Mouse (Mus musculus) liver, adult 2 months (tissue): ENCODE results near the gene Preb. TPM values are rescaled to one million over a fixed set of nuclear protein-coding genes. Genes with fewer than 3 reads are reported as not detected.

Experiments
- DNase-seq: peaks from one replicate; pipeline ENCODE4 v3.0.0-alpha.2; 2011; ENCODE audit warnings: low read depth, low spot score; ENCODE audit errors: extremely low read depth
- H3K27ac ChIP-seq: fragments of 200-500 bp; replicated peaks from 2 replicates; pipeline ENCODE4 v1.5.1; 2012; ENCODE audit warnings: low read depth, mild to moderate bottlenecking, control low read depth, inconsistent platforms, low read length; ENCODE audit not compliant: insufficient read depth
- H3K27me3 ChIP-seq: fragments of 200-500 bp; 2 replicates; pipeline ENCODE4 v1.6.1; 2012; ENCODE audit warnings: mild to moderate bottlenecking, moderate library complexity, low read length, inconsistent platforms; ENCODE audit not compliant: control insufficient read depth, insufficient read depth
- H3K36me3 ChIP-seq: fragments of 200-500 bp; 2 replicates; pipeline ENCODE4 v1.6.1; 2012; ENCODE audit warnings: low read length, inconsistent platforms; ENCODE audit not compliant: control insufficient read depth, insufficient read depth
- H3K4me1 ChIP-seq: fragments of 200-500 bp; 2 replicates; pipeline ENCODE4 v1.6.1; 2011; ENCODE audit warnings: low read length; ENCODE audit not compliant: control insufficient read depth, insufficient read depth
- H3K4me3 ChIP-seq: fragments of 200-500 bp; 2 replicates; pipeline ENCODE4 v1.5.1; 2011; ENCODE audit warnings: low read depth, mild to moderate bottlenecking, control low read depth, low read length, moderate library complexity; ENCODE audit not compliant: insufficient read depth
- H3K79me2 ChIP-seq: fragments of 200-500 bp; 2 replicates; pipeline ENCODE4 v1.6.1; 2012; ENCODE audit warnings: inconsistent platforms, mild to moderate bottlenecking, low read length, moderate library complexity; ENCODE audit not compliant: control insufficient read depth, insufficient read depth
- H3K9ac ChIP-seq: fragments of 200-500 bp; 2 replicates; pipeline ENCODE4 v1.6.1; 2012; ENCODE audit warnings: low read depth, mild to moderate bottlenecking, control low read depth, inconsistent platforms, low read length
- CTCF ChIP-seq: fragments of 200-500 bp; IDR thresholded peaks from 2 replicates; pipeline ENCODE4 v1.5.1; 2011; ENCODE audit warnings: low read depth, low read length, control low read depth
- POLR2A ChIP-seq: fragments of 200-500 bp; IDR thresholded peaks from 2 replicates; pipeline ENCODE4 v1.6.1; 2011; ENCODE audit warnings: low read length, control low read depth; ENCODE audit not compliant: insufficient read depth; ENCODE audit errors: extremely low read depth
- WGBS: fragments of 180-500 bp; shearing (Covaris S2); methylation state at CpG from one replicate; pipeline ENCODE4 v1.1.7; 2018; 5-methylcytosine and 5-hydroxymethylcytosine counted together
- polyA plus RNA-seq: library from polyadenylated mRNA; depleted of rRNA; stranded (reverse); fragments of >200 nt; gene quantifications from 2 replicates; pipeline ENCODE4 v1.2.3, GENCODE M21; 2012
- total RNA-seq: library from RNA; depleted of rRNA; stranded (reverse); fragments of >200 nt; gene quantifications from 2 replicates; pipeline ENCODE4 v1.2.3, GENCODE M21; 2014

The Preb gene
- total and polyA plus RNA-seq, 2 experiments: 62.0 to 433 TPM

DNA sequence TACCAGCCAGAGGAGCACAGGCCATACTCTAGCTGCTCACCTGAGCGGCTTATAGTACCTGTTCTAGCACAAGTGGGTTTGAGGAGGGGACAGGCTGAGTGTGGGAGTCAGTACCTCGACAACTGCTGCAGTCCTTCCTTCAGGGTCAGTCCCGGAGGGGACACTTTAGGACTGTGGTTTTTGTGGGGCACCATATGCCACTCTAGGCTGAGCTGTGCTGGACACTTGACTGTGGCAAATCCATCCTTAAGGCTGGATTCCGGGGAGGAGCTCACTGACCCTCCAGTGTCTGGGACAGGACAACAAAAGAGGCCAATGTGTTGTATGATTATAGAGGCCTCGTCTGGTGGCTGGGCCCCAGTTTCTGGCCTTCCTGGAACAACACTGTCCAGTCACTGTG lies 7.6 kb downstream of the Preb start:
- TF ChIP-seq POLR2A (no peak), CTCF (no peak)
- Histone ChIP-seq H3K36me3 (peaks cover 29% of the 10 kb centered on the region), H3K79me2 (peaks cover under 1% of the 10 kb centered on the region; the same call in 1 of the 2 replicates), H3K27me3 (no peaks in the 10 kb centered on the region), H3K9ac (no peak overlapping the region), H3K4me3 (no peak overlapping the region), H3K4me1 (peaks cover 22% of the 10 kb centered on the region), H3K27ac (peak overlapping the region; percentile 32)
- 76% methylated on average over 5 of the region's 5 CpGs for WGBS
- DNase-seq: no peak

DNA sequence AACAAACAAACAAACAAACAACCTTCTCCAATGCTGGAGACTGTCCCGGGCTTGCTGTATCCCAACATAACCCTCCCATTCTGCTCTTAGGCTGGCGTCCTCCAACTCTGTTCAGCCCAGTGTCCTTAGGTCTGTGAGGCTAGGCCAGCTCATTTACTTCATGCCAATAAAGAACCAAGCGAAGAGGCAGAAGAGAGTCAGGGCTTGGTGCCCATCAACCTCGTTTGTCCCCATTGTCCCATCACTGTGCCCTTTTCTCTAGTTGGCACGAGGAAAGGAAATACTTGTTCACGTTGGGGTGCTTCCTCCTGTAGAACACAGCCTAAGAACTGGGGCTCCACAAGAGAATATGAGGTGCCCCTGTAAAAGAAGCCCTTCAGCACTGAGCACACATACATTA lies 8.5 kb downstream of the Preb start:
- H3K4me1 ChIP-seq: peaks cover 22% of the 10 kb centered on the region
- no peak overlapping the region for H3K9ac ChIP-seq
- H3K4me3 ChIP-seq: no peak overlapping the region
- H3K27ac ChIP-seq: peak overlapping the region; percentile 32
- WGBS: 19% methylated on average over 6 of the region's 6 CpGs
- H3K36me3 ChIP-seq: peaks cover 26% of the 10 kb centered on the region
- no peak for TF ChIP-seq POLR2A
- TF ChIP-seq CTCF: no peak
- no peaks in the 10 kb centered on the region for H3K27me3 ChIP-seq
- DNase-seq: peak; percentile 86
- no peaks in the 10 kb centered on the region; the same call in 1 of the 2 replicates for H3K79me2 ChIP-seq

DNA sequence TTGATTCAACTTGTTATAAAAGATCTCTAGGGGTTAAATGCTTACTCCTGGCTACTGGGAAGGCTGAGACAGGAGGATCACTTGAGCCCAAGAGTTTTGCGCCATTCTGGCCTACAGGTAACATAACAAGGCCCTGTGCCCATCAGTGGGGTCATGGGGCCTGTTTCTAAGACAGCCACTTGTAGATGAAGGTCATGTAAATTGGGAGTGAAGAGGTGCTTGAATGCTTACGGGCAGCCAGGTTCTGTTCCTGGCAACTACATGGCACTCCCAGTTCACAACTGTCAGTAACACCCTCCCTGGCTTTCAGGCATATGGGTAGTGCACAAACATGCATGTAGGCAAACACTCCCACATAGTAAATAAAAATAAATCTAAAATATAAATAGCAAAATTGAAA lies 9.2 kb downstream of the Preb start:
- peak overlapping the region; percentile 12; the same call in 1 of the 2 replicates for H3K4me3 ChIP-seq
- 35% methylated on average over 2 of the region's 2 CpGs for WGBS
- TF ChIP-seq CTCF: no peak
- no peak for TF ChIP-seq POLR2A
- no peaks in the 10 kb centered on the region; the same call in 1 of the 2 replicates for H3K79me2 ChIP-seq
- peaks cover 25% of the 10 kb centered on the region for H3K36me3 ChIP-seq
- H3K9ac ChIP-seq: 0 out of 2 replicates have a peak overlapping the region, but pooled peaks have one; percentile 18
- DNase-seq: no peak
- peaks cover 22% of the 10 kb centered on the region for H3K4me1 ChIP-seq
- H3K27ac ChIP-seq: peak overlapping the region; percentile 23
- no peaks in the 10 kb centered on the region for H3K27me3 ChIP-seq

DNA sequence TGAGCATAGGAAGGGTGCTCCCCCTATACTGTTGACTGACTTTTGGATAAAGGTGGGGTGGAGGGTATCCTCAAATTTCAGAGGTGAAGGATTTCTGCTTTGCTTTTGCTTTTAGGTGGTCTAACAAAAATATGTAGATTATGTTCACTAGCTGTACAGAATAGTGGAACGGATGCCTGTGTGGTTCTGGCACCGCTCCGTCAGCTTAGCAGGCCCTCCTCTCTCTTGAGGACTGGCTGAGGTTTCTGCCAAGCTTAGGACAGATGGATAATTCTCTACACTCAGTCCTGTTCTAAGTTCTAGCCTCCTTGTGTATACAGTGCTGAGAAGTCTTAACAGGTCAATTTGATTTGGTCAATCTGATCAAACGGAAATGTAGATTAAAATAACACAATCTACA lies 9.7 kb downstream of the Preb start:
- peak overlapping the region; percentile 77 for H3K4me3 ChIP-seq
- WGBS: 14% methylated on average over 4 of the region's 4 CpGs
- TF ChIP-seq POLR2A: no peak
- TF ChIP-seq CTCF: no peak
- H3K27ac ChIP-seq: peak overlapping the region; percentile 75
- no peaks in the 10 kb centered on the region; the same call in 1 of the 2 replicates for H3K79me2 ChIP-seq
- H3K4me1 ChIP-seq: peaks cover 22% of the 10 kb centered on the region
- peak; percentile 59 for DNase-seq
- peaks cover 21% of the 10 kb centered on the region for H3K36me3 ChIP-seq
- peak overlapping the region; percentile 80 for H3K9ac ChIP-seq
- no peaks in the 10 kb centered on the region for H3K27me3 ChIP-seq

DNA sequence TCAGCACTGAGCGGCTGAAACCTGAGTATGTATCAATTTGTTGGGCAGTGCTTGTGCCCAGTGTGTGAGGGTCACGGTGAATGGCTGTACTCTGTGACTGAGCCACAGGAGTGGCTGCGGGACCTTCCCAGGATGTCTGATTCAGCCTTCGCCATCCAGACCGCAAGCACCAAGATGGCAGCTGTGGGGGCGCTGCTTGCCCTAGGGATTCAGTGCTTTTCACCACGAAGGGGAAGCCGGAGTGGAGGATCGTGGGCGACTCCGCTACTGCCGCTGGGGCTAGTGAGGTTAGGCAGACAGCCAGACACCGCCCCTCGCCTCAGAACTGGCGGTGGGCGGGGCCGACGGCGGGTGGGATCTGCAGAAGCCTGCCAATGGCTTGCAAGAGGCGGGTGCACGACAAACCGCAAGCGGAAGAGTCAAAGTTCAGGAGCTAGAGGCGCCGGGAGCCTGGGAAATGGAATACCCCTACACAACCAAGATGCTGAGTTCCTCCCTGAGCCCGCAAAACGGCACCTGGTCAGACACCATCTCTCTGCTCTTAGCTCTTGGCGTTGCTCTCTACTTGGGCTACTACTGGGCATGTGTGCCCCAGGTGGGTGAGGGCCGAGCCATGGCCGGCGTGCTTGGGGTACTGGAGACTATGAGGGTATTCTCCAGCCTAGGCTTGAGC lies 10.4 kb downstream of the Preb start:
- TF ChIP-seq CTCF: no peak
- TF ChIP-seq POLR2A: peak; percentile 70
- peak overlapping the region; percentile 77 for H3K4me3 ChIP-seq
- peaks cover 14% of the 10 kb centered on the region for H3K36me3 ChIP-seq
- peak overlapping the region; percentile 80 for H3K9ac ChIP-seq
- no peaks in the 10 kb centered on the region; the same call in 1 of the 2 replicates for H3K79me2 ChIP-seq
- H3K4me1 ChIP-seq: peaks cover 23% of the 10 kb centered on the region
- peak; percentile 84 for DNase-seq
- no peaks in the 10 kb centered on the region for H3K27me3 ChIP-seq
- under 1% methylated on average over 31 of the region's 31 CpGs for WGBS
- peak overlapping the region; percentile 75 for H3K27ac ChIP-seq

DNA sequence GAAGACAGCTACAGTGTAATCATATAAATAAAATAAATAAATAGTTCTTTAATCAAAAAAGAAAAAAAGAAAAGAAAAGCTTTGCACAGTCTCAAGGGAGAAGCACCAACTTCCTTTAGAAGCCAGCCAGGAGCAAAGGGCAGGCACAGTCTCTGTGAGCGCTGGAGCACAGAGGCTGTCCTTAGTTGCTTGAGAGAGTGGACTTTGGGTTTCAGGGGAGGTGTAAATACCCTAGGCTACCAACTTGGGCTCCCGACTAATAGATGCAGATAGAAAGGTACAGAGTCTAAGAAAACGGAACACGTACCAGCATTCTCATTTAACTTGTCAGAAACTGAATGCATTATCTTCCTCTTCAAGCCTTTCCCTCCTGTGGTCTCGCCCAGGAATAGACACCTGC lies 11.5 kb downstream of the Preb start:
- DNase-seq: peak; percentile 65
- H3K4me1 ChIP-seq: peaks cover 22% of the 10 kb centered on the region
- no peak overlapping the region for H3K9ac ChIP-seq
- peaks cover 4% of the 10 kb centered on the region for H3K36me3 ChIP-seq
- no peaks in the 10 kb centered on the region for H3K27me3 ChIP-seq
- TF ChIP-seq CTCF (no peak), POLR2A (no peak)
- peak overlapping the region; percentile 14; the same call in 1 of the 2 replicates for H3K27ac ChIP-seq
- WGBS: 51% methylated on average over 5 of the region's 5 CpGs
- no peak overlapping the region for H3K4me3 ChIP-seq
- H3K79me2 ChIP-seq: no peaks in the 10 kb centered on the region; the same call in 1 of the 2 replicates
